ENCODE assay signal across 9 mouse cellular contexts in the genomic region with DNA sequence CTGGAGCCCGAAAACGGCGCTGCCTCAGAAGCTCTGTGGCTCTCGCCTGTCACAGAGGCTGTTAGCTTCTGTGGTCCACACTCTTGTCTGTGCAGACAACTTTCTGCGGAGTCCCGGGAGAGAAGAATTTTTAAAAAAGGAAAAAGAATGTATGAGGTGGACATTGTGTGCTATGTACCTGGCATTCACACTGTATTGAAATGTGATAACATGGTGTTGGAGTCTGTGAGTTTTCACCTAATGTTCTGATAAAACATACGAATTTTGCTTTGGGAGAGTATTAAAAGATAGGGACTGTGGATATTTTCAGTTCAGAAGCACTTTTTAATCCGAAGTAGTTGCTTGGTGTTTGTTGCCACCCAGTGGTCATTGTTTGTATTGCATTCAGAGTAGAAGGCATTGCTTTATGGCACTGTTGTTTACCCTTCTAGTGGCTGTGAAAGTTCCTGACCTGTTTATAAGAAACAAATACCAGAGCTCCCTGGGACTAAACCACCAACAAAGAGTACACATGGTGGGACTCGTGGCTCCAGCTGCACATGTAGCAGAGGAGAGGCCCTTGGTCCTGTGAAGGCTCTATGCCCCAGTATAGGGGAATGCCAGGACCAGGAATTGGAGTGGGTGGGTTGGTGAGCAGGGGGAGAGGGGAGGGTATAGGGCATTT. TPM values are rescaled to one million over a fixed set of nuclear protein-coding genes. Genes with fewer than 3 reads are reported as not detected.
A peak's percentile ranks its signal among the peaks of the same experiment; 100 is the strongest.
DNase-seq lines count a peak whose midpoint lies in the region; ATAC-seq lines count a peak whose summit lies in the region.
"Had no signal": no experiment of that assay in that cellular context is flagged by ENCODE, and none has a peak within 500 bp of the region (broad histone marks: within the 10 kb centered on the region; RNA-seq: fewer than 3 reads in every experiment).

No protein-coding gene starts in this region.

- no peak overlapping the region for H3K27ac ChIP-seq in embryonic facial prominence, embryonic 14.5 days (replicated peaks; ENCODE audit: low read depth, low read length)
- no peak overlapping the region for H3K27ac ChIP-seq in hindbrain, embryonic 16.5 days (ENCODE audit: low read depth, low read length)
- H3K27ac ChIP-seq in midbrain, embryonic 13.5 days, result no peak overlapping the region
- H3K27ac ChIP-seq: limb, embryonic 13.5 days had no signal

- no peaks in the 10 kb centered on the region for H3K9me3 ChIP-seq in embryonic facial prominence, embryonic 14.5 days (ENCODE audit: control insufficient read depth, low read length)
- H3K9me3 ChIP-seq in hindbrain, embryonic 16.5 days (ENCODE audit: control insufficient read depth, low read length), result no peaks in the 10 kb centered on the region
- H3K9me3 ChIP-seq in midbrain, embryonic 13.5 days, result no peaks in the 10 kb centered on the region
- H3K9me3 ChIP-seq: limb, embryonic 13.5 days had no signal

- H3K4me3 ChIP-seq in embryonic facial prominence, embryonic 14.5 days (ENCODE audit: low read depth, low read length), result no peak overlapping the region
- no peak overlapping the region for H3K4me3 ChIP-seq in hindbrain, embryonic 16.5 days (ENCODE audit: low read length)
- H3K4me3 ChIP-seq in midbrain, embryonic 13.5 days (replicated peaks), result no peak overlapping the region
- H3K4me3 ChIP-seq: limb, embryonic 13.5 days had no signal

- no peaks in the 10 kb centered on the region for H3K27me3 ChIP-seq in embryonic facial prominence, embryonic 14.5 days (replicated peaks; ENCODE audit: control insufficient read depth, insufficient read depth, low read length)
- no peaks in the 10 kb centered on the region for H3K27me3 ChIP-seq in hindbrain, embryonic 16.5 days (replicated peaks; ENCODE audit: control insufficient read depth, insufficient read depth, low read length)
- H3K27me3 ChIP-seq in midbrain, embryonic 13.5 days, result no peaks in the 10 kb centered on the region
- H3K27me3 ChIP-seq: limb, embryonic 13.5 days had no signal

- WGBS in embryonic facial prominence, embryonic 14.5 days, result 57% methylated on average over 9 of the region's 9 CpGs
- 64% methylated on average over 9 of the region's 9 CpGs for WGBS in hindbrain, embryonic 16.5 days
- 63% methylated on average over 9 of the region's 9 CpGs for whole genome bisulfite sequencing in midbrain, embryonic 13.5 days

- H3K4me2 ChIP-seq in embryonic facial prominence, embryonic 14.5 days (ENCODE audit: low read depth, low read length), result no peak overlapping the region
- no peak overlapping the region for H3K4me2 ChIP-seq in hindbrain, embryonic 16.5 days (ENCODE audit: low read length)
- no peak overlapping the region for H3K4me2 ChIP-seq in midbrain, embryonic 13.5 days (replicated peaks)
- H3K4me2 ChIP-seq: limb, embryonic 13.5 days had no signal

- H3K9ac ChIP-seq in embryonic facial prominence, embryonic 14.5 days (ENCODE audit: low read depth, low read length), result no peak overlapping the region
- H3K9ac ChIP-seq in hindbrain, embryonic 16.5 days (ENCODE audit: low read depth, low read length), result no peak overlapping the region
- no peak overlapping the region for H3K9ac ChIP-seq in midbrain, embryonic 13.5 days (replicated peaks)
- H3K9ac ChIP-seq: limb, embryonic 13.5 days had no signal

- H3K4me1 ChIP-seq in embryonic facial prominence, embryonic 14.5 days (ENCODE audit: control insufficient read depth, insufficient read depth, low read length), result no peaks in the 10 kb centered on the region
- H3K4me1 ChIP-seq in hindbrain, embryonic 16.5 days (ENCODE audit: control insufficient read depth, insufficient read depth, low read depth, low read length), result no peaks in the 10 kb centered on the region
- no peaks in the 10 kb centered on the region for H3K4me1 ChIP-seq in midbrain, embryonic 13.5 days (replicated peaks)

- peak; percentile 29 to 74 for DNase-seq in heart, adult 9 months (ENCODE audit: low spot score in 2 of 2)
- no peak for DNase-seq in heart, adult 11 months
- DNase-seq in adrenal gland, postnatal 14 days, result peak; percentile 69
- DNase-seq in embryonic facial prominence, embryonic 14.5 days (ENCODE audit: low spot score), result peak; percentile 78
- peak; percentile 67 to 80 for DNase-seq in left cerebral cortex, adult 18-20 months (ENCODE audit: low spot score in 2 of 2)
- DNase-seq in spleen, postnatal 10 days (ENCODE audit: low spot score in 2 of 2), result peak; percentile 47 to 68

- ATAC-seq in embryonic facial prominence, embryonic 14.5 days (ENCODE audit: low read depth), result no peak
- peak; percentile 45 for ATAC-seq in hindbrain, embryonic 16.5 days
- ATAC-seq in midbrain, embryonic 13.5 days, result peak; percentile 67

- no peaks in the 10 kb centered on the region for H3K36me3 ChIP-seq in embryonic facial prominence, embryonic 14.5 days (ENCODE audit: control insufficient read depth, insufficient read depth, low read length)
- H3K36me3 ChIP-seq in hindbrain, embryonic 16.5 days (ENCODE audit: control insufficient read depth, insufficient read depth, low read length), result no peaks in the 10 kb centered on the region
- H3K36me3 ChIP-seq in midbrain, embryonic 13.5 days, result peaks cover 3% of the 10 kb centered on the region; the same call in 1 of the 2 replicates
- H3K36me3 ChIP-seq: limb, embryonic 13.5 days had no signal

RNA-seq across cellular contexts. Expression of a gene that starts 47.7 kb away (rescaled TPM):
- 6.9 and 9.3 TPM in 2 replicates for total RNA-seq in adrenal gland, postnatal 14 days (2021)
- 17.9 and 18.2 TPM in 2 replicates for polyA plus RNA-seq in embryonic facial prominence, embryonic 14.5 days (2014; fragmentation: Nextera tagmentation; extraction: Ambion mirVana)
- polyA plus RNA-seq in hindbrain, embryonic 16.5 days (2015; fragmentation: Nextera tagmentation; extraction: Ambion mirVana), result 24.1 and 25.8 TPM in 2 replicates
- total RNA-seq in left cerebral cortex, adult 18-20 months (2021), result 10 to 100 TPM; 16.4 to 17.4 TPM
- polyA plus RNA-seq in midbrain, embryonic 13.5 days (2015; fragmentation: Nextera tagmentation; extraction: Ambion mirVana), result 24.2 and 28.5 TPM in 2 replicates

RNA-seq across cellular contexts. Expression of a gene that starts 48.2 kb away (rescaled TPM):
- total RNA-seq in adrenal gland, postnatal 14 days (2021), result 32.0 and 42.4 TPM in 2 replicates
- polyA plus RNA-seq in embryonic facial prominence, embryonic 14.5 days (2014; fragmentation: Nextera tagmentation; extraction: Ambion mirVana), result 36.0 and 41.5 TPM in 2 replicates
- polyA plus RNA-seq in hindbrain, embryonic 16.5 days (2015; fragmentation: Nextera tagmentation; extraction: Ambion mirVana), result 82.8 and 91.4 TPM in 2 replicates
- total RNA-seq in left cerebral cortex, adult 18-20 months (2021), result 10 to 100 TPM; 95.2 to 95.5 TPM
- polyA plus RNA-seq in midbrain, embryonic 13.5 days (2015; fragmentation: Nextera tagmentation; extraction: Ambion mirVana), result 124 and 140 TPM in 2 replicates
